Mouse (Mus musculus): ENCODE data around the gene Ppa2.

The Ppa2 gene

GRCm38 (mm10) chr3:133331184-133331866 lies 21.4 kb downstream of the Ppa2 start:
- no peak for DNase-seq (ENCODE audit: low read depth)

DNA sequence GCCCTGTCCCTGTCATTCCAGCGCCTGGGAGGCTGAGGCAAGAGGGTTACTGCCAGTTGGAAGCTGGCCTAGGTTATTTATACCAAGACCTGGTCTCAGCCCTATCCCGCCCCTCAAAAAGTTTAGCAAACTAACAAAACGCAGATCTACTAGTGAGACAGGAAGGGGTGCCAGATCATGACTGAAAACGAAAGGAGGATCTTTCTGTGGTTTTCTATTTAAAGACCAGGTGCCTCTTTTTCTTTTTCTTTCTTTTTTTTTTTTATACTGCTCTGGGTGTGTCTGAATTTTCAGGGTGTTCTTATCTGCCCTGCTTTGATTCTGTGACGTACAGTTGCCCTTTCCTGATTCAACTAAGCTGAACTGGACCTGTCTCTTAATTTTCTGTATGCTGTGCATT lies 22.4 kb downstream of the Ppa2 start:
- no peak for DNase-seq (ENCODE audit: low read depth)

DNA sequence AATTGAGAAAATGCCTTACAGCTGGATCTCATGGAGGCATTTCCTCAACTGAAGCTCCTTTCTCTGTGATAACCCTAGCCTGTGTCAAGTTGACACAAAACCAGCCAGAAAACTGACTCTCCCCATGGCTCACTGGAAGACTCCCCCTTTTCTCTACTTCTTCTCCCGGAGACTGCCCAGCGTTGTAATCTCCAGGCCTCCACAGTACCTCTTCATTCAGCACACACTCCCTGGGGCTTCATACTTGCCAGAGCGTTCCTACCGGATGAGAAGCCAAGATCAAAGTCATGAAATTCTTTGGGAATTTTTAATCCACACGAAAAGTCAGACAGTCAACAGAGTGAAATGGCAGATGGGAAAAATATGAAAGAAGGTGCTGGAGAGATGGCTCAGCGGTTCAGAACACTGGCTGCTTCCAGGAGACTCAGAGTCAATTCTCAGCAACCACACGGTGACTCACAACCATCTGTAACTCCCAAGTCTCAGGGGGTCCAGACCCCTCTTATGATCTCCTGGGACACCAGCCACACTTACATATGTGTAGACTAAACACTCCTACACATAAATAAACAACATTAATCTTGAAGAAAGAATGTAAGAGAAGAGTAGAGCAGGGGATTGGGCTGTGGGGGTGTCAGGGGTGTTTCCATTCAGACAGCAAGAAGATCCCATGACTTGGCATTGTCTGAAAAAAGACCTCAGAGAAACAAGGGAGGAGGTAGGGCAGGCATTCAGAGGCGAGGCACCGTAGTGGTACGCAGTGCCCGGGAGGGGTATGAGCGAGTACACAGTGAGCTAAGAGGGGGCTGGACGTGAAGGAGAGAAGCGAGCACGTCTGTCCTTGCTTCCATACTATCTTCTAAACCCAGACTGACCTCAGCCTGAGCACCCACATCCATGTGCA lies 23.6 kb downstream of the Ppa2 start:
- DNase-seq (ENCODE audit: low read depth): no peak

DNA sequence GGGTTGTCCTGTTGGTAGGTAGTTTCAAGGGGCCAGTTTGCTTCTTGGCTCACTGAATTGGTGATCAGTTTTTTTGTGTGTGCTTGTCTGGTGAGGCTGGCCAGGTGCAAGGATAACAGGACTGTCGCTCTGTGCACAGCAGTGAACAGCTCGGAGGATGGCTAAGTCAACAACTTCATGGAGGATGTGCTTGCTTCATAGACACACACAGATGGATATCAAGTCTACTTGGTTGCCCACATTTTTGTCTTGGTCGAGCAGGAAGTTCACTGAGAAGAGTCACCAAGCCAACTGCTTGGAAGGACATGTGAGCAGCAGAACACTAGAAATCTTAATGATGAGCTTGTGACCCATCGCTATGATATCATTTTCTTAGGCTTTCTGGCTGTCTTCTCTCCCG lies 24.8 kb downstream of the Ppa2 start:
- DNase-seq (ENCODE audit: low read depth): no peak

DNA sequence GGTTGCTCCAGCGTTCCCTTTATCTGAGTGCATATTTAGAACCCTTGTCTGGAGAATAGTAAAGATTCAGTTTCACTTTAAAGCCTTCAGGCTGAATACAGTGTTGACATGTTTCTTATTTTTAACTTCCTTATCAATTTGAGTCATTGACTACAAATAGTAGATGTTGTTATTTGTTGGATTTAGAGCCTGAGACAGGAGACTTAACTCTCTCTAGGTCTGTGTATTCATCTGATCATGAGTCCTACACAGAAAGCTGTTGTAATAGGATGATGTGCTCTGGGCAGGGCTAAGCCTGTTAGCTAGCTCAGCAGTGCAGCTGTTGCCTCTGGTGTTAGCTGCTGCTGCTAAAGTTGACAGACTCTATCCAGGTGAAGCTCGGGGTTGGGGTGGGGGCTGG lies 25.3 kb downstream of the Ppa2 start:
- no peak for DNase-seq (ENCODE audit: low read depth)

- no peak for DNase-seq (ENCODE audit: low read depth)
Observed at GRCm38 (mm10) chr3:133336400-133336799, 26.5 kb downstream of the Ppa2 start.

DNA sequence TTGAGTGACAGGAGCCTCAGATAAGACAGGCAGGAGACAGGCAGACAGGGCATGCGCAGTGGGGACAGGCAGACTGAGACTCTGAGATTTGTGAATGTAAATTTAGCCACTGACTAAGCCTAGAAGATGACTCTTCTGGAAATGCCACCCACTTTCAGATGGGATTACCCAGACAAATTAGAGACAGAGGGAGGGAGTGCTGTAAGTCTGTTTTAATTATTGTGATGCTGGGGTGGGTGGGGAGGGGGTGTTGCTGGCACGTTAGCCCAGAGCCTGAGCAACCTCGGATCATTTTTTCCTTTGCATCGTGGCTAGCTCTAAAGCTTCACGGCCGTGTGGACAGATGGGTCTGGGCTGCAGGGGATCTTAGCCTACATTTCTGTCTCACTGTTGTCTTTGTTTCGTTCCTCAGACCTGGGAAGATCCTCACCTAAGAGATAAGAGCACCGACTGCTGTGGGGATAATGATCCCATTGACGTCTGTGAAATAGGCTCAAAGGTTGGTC lies 29.0 kb downstream of the Ppa2 start:
- DNase-seq (ENCODE audit: low read depth): no peak

GRCm38 (mm10) chr3:133339411-133339823 lies 29.5 kb downstream of the Ppa2 start:
- peak; percentile 85 for DNase-seq (ENCODE audit: low read depth)

DNA sequence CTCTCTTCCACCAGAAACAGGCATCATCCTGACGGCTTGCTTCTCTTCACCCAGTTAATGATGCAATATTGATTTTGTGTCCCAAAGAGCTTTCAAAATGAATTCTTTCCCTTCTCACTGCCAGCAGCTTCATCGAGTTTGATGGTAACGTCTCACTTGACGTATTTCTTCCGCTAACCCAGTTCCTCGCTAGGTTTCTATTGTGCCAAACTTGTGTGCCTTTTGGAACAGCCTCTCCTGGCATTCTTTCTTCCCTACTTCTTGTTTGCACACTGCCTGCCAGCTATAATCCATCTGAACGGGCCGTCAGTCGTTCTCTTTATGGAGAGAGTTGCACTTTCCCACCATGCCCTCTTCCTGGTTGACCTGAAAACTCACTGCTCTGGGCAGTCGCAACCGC lies 31.2 kb downstream of the Ppa2 start:
- DNase-seq (ENCODE audit: low read depth): no peak

DNA sequence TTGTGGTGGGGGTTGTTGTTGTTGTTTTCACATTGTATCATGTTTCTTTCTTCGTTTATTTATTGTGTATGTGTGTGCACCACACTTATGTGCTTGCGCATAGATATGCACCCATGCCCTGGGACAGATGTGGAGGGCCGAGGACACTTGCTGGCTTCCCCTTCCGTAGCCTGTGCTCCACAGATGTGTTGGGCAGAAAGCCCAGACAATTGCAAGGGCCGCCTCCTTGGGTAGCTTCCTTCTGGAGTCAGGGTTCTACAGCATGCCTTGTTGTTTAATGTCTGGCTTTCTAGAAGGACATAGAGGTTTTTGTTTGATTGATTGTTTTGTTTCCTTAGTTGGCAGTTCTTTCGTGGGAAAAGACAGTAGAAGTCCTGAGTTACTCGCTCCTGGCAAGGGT lies 37.6 kb downstream of the Ppa2 start:
- no peak for DNase-seq (ENCODE audit: low read depth)

DNA sequence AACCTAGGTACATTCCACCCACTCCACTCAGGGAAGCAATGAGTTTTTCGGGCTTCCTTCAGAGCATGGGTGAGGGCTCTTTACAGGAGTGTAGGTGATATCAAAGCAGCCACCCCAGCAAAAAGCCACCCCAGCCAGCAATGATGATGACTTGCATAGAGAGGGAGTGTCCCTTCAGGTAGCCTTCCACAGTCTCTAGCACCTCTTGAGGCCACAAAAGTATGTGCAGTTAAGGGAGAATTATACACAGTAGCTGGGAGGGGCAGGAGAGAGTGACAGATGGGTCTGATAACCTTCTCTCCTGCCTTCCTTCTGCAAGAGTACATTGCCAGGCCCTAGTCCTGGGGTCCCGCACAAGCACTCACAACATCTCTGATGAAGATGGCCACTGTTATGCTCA lies 38.9 kb downstream of the Ppa2 start:
- DNase-seq (ENCODE audit: low read depth): no peak

DNA sequence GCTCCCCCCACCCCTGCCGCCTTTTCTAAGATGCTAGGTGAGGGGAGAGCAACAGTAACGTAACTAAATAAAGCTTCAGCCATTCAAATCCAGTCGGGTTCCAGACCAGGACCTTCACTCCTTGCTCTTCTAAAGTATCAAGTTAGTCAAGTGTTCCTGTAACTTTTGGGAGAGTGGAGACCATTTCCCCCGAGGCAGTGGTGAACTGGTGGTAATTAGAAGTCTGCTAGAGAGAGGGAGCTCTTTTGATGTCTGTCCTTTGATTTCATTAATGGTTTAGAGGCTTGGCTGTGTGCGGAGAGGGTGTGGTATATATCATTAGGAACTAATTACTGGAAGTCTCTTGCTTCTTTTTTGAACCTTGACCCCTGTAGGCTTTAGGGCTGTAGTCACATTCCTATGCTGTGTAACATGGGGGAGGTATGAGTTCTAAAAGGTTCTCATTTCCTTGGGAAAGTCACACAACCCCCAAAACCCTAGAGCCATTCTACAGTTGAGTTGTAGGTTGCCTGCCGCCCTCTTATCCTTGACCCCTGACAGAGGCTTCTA lies 47.6 kb downstream of the Ppa2 start:
- no peak for DNase-seq (ENCODE audit: low read depth)

DNA sequence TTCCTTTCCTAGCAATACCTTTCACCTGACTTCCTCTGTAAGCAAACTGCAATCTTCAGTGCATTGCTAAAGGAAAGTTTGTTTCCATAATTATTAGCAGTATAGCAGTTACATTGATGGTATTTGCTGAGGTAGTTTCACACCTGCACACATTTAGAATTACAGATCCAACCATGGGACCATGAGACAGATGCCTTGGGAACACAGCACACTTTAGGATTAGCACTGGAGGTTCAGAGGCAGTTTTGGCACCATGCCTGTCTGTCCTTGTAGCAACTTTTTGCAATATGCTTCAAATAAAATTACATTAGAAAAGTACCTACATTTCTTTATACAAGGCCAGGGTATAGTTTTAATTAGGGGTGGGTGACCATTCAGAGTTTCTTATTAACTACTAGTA lies 48.1 kb downstream of the Ppa2 start:
- no peak for DNase-seq (ENCODE audit: low read depth)

- DNase-seq (ENCODE audit: low read depth): no peak
Observed at GRCm38 (mm10) chr3:133361406-133361805, 51.5 kb downstream of the Ppa2 start.

- no peak for DNase-seq (ENCODE audit: low read depth)
Observed at GRCm38 (mm10) chr3:133364138-133364537, 54.2 kb downstream of the Ppa2 start.

DNA sequence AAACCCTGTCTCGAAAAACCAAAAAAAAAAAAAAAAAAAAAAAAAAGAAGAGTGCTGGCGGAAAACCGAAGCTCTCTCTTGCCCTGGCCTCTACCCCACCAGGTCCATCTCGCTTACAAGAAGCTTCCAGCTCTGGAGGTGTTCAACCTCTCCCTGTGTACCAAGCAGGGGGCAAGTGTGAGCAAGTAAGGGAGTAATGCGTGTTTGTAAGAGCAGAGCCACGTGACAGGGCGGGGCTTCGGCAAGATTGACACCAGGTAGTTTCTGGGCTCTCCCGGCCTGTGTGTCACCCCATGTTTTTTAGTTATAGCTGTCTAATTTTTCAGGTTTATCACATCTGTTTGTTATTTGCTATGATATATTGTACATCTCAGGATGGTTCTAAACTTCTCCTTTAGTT lies 56.2 kb downstream of the Ppa2 start:
- DNase-seq (ENCODE audit: low read depth): no peak

DNA sequence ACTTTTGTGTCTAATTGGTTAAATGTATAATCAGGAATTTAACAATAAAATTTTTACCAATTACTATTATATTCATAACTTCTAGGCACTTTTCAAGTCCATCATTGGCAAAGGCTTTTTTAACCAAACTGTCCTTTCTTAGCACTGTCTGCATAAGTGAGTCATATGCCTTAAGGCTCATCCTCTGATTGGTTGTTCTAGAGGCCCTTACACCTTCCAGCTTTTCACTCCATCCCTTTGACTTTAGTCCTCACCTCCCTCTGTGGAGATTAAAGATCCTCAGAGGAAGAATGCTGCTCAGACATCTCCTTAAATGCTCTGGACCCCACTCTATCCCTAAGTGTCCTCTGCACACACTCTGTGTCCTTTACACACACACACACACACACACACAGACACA lies 68.3 kb downstream of the Ppa2 start:
- DNase-seq (ENCODE audit: low read depth): no peak

GRCm38 (mm10) chr3:133379997-133380396 lies 70.1 kb downstream of the Ppa2 start:
- DNase-seq (ENCODE audit: low read depth): no peak

DNA sequence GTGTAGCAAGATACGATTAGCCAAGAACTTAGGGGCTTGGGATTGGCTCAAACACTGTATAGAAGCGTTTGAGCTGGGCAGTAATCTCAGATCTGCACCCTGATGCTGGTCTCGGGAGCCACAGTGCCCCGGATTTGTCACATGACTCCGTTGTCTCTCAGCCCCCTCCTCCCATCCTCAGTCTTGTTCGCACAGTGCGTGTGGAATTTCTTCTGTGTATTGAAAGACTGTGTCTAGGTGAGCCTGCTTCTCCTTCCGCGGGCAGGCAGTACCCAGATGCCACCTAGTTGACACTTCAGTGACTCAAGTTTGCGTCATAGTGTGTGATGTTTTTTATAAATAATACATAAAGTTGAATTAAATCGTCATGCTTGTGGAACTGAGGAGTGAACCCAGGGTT lies 71.6 kb downstream of the Ppa2 start:
- DNase-seq (ENCODE audit: low read depth): no peak

DNA sequence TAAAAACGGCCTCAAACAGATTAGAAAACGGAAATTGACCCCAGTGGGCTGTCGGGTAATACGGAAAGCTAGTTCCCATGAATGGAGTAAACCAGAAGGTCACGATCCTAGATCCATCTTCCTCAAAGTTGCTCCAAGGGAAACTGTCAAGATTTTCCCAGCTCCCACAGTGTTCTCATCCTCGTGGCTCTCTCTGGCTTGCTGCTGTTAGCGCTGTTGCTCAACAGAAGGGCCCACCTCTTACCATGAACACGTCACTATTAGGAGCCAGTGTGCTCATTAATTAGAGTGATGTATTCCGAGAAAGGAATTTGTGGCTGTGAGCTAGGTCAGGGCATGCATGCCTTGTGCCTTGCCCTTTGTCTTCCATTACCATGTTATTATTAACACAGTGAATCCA lies 72.2 kb downstream of the Ppa2 start:
- DNase-seq (ENCODE audit: low read depth): no peak

- DNase-seq (ENCODE audit: low read depth): no peak
Observed at GRCm38 (mm10) chr3:133384164-133384708, 74.3 kb downstream of the Ppa2 start.

DNA sequence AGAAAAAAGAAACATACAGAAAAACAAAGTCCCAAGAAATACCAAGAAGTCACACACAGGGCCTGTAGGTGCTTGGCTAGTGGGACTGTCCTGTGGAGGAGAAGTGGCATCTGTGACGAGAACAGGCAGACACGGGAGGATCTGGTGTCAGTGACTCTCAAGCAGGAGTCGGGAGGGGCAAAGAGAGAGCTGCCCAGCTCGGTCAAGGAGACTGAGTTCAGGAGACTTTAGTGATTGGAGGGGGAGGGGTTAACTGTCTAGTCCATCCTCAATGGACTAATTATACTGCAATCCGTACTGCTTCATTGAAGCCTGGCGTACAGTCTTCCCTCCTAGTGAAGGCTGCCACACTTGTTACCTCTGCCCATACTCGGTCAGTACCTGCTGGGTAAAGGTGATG lies 77.4 kb downstream of the Ppa2 start:
- no peak for DNase-seq (ENCODE audit: low read depth)

All from c-Kit-positive CD71-negative TER-119-negative erythroid progenitor cells, embryonic 14.5 days (primary cell).